Mouse (Mus musculus) CD4-positive, CD25-positive, alpha-beta regulatory T cell, adult 4 months (primary cell): ENCODE measurements around the gene Gpr153. TPM values are rescaled to one million over a fixed set of nuclear protein-coding genes. Genes with fewer than 3 reads are reported as not detected.
A peak's percentile ranks its signal among the peaks of the same experiment; 100 is the strongest.

Experiments
- ATAC-seq: one replicate; pipeline ENCODE4 v1.8.0; 2017
- polyA plus RNA-seq, 2 experiments: library from polyadenylated mRNA; unstranded; fragments of 100-300 nt; shearing (Covaris generic); gene quantifications; one replicate each; pipeline ENCODE4 v1.2.1; 2017

Gpr153 gene
- polyA plus RNA-seq, 2 experiments from 2014 or later = 0.13 TPM; not detected in 1

DNA sequence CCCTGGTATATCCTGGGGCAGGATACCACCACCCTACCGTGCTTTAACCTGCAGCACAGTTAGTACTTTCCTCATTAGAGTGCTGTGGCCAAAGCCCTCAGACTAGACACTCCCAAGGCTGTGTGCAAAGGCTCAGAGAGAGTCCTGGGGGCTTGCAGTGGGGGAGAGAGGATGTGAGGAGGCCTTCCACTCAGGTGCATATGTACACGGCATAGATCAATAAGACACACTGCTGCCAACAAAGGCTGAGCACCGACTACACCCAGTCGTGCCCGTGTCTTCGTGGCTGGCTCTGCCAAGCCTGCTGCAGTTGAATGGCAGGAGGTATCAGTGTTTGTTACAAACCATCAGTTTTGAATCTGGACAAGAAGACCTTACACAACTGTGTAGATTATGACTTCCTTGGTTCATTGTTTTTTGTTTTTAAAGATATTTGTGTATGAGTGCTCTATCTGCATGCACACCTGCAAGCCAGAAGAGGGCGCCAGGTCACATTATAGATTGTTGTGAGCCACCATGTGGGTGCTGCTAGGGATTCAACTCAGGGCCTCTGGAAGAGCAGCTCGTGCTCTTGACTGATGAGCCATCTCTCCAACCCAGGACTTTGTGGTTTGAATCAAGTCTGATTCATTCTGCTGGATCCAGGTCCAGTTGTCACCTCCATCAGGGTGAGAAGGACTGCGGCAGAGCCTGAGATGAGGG lies 9.0 kb upstream of the Gpr153 start:
- no peak for ATAC-seq

DNA sequence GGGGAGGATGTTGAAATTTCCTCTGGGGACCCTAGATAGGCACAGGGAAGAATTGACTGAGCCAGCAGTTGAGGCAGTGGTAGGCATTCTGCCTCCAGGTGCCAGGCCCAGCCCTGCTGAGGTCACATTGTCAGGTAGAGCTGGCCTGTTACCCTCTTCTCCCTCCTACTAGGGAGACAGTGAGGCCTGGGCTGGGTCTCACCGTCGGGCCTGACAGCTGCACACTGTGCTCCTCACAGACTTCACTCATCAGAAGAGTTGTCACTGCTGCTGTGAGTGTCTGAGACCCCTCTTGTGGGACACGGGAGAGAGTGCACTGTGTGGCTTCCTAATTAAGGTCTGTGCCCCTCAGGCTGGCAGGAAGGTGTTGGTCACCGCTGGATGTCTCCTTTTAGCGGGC lies 8.2 kb upstream of the Gpr153 start:
- ATAC-seq = no peak

DNA sequence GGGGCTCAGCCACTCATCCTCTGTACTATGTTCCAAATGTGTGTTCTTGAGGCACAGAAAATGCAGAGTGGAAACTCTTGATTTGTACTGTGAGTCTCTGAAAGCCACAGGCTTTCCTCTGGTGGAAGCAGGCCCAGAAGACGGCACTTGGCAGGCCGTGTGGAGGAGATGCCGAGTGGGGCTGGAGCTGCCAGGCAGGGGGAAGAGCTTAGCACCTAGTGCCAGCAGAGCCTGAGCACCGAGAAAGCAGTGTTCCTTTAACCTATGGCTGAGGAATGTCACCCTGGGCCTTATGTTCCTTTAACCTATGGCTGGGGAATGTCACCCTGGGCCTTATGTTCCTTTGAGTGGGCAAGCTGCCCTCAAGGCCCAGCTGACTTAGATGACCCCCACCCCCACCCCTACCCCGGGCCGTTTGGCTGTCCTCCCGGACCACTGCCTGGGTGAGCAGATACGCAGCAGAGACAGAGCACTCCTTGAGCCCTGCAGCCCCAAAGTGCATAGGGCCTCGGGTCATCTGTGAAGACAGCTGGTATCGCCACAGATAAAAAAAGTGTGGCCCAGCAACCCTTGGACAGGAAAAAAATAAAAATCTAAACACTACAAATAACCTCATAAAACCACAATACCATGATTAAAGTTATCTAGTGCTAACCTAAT lies 7.7 kb upstream of the Gpr153 start:
- ATAC-seq = no peak

DNA sequence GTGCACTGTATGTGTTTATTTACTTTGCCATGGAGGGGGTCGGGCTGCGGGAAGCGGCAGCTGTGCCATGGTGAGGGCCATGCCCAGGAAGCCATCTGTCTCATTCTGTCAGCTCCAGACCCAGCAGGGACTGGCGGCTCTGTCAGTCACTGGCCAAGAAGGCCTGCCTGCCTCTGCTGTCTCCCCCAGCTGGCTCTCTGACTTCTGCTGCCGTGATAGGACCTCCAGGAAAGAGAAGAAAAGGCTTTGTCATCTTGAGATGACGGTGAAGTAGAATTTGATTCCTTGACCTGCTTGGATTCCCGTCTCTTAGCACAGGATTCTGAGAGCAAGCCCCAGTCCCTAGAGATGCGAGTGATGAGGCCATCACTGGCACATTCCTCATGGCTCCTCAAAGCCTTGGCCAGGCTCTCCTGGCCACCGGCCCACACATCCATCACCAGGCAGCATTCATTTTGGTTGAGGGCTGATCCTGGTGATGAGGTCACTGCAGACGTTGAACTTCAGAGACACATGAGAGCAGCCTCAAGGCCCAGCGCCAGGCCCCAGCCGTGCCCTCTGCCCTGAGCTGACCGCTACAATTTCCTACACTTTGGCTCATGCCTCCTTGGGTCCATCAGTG lies 6.2 kb upstream of the Gpr153 start:
- no peak for ATAC-seq

DNA sequence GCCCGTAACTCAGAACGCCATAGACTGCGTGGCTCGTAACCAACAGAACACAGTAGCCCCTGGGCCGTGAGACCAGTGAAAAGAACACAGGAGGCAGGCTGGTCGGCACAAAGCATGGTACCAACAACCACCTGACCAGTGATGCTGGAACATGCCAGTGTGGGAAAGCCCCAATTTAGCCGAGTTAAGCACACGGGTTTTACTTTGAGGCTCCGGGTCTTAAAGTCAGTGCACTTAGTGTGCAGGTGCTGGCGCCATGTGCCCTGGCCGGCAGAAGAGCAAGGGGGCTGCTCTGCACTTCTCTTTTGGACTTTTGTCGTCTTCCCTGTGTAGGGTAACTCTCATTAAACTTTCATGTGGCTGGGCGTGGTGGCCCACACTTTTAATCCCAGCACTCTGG lies 4.1 kb upstream of the Gpr153 start:
- ATAC-seq = no peak

DNA sequence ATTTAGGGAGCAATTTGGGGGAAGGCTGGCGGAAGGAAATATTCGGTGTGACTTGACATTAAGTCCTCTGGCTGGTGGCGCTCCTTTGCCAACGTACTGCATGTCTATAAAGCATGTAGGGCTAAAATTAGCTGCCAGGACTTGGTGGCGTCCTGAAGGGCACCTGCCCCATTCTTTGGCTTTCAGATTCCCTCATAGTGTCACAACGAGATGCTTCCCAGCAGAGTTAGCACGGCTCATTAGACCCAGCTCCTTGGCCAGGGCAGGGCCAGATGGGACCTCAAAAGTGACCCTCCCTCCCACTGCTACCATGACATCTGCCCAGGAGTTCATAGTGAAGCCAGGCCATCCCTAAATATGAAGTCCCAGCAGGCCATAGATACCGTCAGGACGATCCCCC lies 3.4 kb upstream of the Gpr153 start:
- ATAC-seq = no peak

DNA sequence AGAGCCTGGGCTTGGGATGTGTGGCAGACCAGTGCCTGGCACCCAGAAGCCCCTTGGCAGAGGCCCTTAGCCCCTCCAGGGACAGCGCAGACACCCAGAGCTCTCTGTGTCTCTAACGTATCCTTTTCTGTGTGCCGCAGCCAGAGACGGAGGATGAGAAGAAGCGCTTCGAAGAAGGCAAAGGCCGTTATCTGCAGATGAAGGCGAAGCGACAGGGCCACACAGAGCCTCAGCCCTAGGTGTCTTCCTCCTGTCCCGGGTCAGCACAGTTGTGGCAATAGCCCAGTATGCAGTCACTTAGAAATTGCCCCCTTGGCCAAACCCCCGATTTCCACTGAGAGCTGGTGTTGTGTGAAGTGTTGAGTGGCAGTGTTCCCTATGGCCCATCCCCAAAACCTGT lies 2.7 kb upstream of the Gpr153 start:
- ATAC-seq = no peak

DNA sequence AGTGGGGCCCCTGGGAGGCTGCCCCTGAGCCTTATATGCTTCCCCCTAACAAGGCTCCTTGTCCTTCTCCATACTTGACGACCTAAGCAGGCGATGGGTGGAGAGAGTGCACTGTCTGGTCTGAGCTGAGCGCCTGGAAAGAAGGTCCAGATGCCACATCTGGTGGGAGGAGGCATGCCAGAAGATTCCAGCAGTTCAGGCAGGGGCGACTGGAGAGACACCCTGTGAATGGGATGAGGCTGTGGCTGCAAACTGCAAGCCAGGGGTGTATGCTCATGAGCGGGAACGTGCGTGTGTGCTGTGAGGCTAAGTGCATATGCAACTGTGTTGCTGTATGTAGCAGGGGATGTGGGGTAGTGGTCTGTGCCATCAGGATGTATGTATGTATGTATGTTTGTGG lies 2.0 kb upstream of the Gpr153 start:
- ATAC-seq = no peak

DNA sequence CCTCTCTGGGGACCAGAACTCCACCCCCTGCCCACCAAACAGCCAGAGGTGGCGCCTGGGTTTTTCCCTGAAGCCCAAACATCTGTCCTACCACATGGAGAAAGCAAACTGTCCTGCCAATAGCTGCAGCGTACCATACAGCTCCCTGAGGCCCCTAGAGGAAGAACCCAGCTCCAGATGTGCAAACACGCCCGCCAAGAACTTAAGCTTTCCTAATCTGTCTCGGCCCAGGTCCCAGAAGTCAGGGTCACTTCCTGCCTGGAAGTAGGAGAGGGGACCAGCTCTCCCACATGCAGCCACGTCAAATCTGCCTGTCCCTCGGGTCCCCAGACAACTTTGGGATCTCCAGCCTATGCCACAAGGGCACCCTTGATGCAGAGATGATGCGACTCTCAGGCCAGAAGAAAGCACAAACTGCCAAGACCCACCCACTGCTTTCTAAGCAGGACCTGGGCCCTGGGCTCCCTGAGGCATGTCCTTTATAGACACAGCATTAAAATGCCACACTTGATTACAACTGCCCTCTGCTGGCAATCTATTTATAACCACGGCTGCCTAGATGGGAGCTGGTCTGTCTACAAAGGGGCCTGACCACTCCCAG lies 1.5 kb upstream of the Gpr153 start:
- ATAC-seq = no peak

DNA sequence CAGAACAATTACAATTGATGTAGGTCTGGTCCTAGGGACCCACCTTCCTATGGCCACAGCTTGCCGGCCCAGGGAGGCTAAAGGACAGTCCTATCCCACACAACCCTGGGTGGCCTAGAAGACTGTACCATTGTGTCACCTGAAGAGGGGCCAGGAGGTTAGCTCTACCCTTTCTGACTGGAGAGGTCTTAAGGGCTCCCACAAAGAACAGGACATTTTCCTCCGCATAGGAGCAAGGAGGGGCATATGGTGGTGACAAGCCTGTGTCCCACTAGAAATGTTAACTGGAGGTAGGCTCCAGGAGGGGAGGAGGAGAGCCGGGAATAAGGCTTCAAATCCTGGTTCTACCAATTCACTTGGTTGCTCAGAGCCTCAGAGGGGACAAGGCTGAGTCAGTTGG lies 841 bp upstream of the Gpr153 start:
- ATAC-seq = no peak

DNA sequence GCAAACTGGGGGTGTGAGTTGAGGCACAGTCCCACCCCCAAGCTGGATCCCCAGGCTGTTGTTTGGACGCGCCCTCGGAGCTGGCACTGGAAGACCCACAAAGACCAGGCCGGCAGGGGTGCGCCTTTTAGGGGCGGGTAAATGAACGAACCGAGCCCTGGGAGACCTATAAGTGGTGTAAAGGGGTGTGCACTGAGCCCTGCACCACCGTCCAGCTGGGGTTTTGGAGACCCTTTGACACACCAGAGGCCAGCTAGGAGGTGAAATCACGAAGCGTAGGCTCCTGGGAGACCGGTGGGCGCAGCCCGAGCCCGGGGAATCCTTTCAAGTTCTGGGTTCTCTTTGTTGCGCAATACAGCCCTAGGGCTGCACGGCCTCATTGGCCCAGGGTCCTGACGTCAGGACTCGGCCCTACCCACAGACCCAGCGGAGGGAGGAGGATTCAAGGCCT lies 674 bp downstream of the Gpr153 start:
- ATAC-seq = no peak

DNA sequence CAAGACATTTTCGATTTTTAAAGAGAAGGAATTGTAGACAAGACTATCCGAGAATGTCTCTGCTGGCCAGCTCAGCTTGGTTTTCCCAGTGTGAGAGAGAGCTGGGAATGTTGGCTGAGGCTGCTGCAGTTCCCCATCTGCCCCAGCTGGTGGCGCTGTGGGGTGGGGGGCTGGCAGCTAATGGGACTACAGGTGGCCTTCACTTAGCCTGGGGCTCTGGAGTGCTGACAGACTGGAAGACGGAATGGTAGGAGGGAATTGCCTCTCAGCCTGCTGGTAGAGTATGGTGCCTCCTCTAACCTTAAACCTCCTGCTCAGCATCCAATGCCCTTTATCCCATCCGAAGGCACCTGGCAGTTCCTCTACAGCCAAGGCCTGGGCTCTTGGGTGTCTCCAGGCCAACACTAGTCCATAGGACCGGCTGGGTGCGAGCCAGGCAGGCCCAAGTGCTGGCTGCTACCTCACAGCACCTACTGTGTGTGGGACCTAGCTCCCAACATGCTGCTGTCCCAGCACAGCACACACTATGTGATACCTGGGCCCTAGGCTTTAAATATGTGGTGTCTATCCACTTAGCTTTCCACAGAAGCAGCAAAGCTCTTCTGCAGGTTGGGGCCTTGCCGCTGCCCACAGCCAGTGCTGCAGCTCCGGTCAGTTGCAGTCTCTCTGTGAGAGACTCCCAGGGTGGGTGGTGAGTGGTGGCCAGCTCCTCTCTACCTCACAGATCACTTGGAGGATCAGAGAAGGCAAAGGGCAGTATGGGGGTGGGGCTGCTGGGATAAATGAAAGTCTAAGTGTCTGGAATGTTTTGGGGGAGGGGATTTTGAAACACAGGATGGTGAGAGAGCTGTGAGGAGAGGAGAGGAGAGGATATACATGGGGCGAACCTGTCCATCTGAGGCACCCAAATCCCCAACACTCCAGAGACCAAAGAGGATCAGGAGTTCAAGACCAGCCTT lies 2.6 kb downstream of the Gpr153 start:
- ATAC-seq = no peak

DNA sequence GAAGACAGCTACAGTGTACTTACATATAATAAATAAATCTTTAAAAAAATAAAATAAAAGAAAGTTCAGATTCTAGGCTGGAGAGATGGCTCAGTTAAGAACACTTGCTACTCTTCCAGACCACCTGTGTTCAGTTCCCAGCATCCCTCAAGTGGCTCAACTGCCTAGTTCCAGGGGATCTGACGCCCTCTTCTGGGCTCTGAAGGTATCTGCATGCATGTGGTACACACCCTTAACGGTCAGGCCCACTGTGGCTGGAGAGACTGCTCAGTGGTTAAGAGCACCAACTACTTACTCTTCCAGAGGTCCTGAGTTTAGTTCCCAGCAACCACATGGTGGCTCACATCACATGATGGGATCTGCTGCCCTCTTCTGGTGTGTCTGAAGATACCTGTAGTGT lies 3.9 kb downstream of the Gpr153 start:
- no peak for ATAC-seq

DNA sequence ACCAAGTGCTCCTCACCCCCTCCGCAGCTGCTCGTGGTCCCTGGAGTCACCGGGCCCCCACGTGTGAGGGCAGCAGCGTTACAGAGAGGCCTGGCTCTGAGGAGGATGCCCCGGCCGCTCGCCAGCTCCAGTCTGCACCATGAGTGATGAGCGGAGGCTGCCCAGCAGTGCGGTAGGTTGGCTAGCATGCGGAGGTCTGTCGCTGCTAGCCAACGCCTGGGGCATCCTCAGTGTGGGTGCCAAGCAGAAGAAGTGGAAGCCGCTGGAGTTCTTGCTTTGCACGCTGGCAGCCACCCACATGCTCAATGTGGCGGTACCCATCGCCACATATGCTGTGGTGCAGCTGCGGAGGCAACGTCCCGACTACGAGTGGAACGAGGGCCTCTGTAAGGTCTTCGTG lies 5.0 kb downstream of the Gpr153 start:
- ATAC-seq = no peak

DNA sequence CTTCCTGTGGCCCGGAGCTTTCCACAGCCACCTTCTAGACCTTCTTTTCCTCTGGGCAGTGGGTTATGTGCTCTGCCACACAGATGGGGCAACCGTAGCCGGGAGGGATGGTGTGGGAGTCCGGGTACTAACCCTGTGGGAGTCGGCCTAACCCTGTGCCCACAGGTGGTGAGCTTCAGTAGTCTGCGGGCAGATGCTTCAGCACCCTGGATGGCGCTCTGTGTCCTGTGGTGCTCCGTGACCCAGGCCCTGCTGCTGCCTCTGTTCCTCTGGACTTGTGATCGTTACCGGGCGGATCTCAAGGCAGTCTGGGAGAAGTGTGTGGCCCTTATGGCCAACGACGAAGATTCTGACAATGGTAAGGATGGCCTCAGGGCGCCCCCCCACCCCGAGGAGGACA lies 7.6 kb downstream of the Gpr153 start:
- ATAC-seq = no peak

DNA sequence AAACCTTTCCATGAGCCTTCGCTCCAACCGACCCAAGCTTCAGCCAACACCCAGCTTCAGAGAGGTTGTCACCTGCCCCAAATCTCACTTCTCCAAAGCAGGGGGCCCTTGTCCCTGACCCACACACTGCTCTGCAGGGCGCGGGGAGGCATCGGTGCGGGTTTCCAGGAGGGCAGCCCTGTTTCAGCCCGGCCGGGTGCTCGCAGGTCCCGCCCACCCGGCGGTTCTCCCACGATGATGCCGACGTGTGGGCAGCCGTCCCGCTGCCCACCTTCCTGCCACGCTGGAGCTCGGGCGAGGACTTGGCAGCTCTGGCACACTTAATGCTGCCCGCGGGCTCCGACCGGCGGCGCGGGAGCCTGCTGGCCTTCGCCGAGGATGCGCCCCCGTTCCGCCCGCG lies 8.7 kb downstream of the Gpr153 start:
- no peak for ATAC-seq

DNA sequence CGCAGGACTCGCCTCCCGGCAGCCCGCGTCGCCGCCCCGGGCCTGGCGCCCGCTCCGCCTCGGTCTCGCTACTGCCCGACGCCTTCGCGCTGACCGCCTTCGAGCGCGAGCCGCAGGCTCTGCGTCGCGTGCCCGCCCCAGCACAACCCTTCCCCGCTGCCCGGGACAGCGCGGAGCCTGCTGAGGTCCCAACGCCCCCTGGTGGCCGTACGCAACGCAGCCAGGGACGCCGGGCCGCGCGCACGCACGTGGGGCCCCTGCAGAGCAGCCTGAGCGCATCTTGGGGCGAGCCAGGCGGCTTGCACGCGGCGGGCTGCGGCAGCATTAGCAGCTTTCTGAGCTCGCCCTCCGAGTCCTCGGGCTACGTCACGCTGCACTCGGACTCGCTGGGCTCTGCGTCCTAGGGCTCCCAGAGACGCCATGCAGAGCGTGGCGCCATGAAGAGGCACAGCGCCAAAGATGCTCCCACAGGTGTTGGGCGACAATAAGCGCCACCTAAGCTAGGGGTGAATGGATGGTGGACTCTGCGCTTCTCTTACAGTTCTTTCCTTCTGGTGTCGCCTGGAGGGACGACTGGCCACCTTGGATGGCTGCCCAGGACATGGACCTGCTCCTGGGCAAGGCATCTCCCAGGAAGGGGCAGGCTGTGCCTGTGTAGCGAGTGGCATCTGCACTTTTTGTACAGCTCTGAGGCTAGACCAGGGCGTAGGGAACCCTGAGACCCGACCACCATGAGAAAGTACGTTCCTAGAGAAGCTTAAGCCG lies 9.3 kb downstream of the Gpr153 start:
- ATAC-seq = peak; percentile 95

DNA sequence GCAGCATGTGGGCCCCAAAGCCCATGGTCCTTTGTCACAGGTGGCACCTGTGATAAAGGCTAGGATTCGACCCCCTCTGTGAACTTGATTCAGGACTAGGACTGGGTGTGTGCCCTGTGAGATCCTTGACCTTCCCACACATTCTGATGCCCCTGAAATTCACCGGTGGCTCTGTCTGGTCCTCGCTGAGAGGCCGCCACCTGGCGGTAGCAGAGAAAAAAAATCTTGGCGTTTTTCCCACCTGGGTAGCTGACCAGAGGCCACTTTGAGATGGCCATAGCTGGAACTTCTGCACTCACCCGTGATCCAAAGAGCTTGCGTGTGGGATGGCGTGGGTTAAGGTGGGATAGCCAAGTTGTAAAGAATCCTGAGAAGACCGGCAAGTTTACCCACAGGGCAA lies 11.5 kb downstream of the Gpr153 start:
- ATAC-seq = no peak

DNA sequence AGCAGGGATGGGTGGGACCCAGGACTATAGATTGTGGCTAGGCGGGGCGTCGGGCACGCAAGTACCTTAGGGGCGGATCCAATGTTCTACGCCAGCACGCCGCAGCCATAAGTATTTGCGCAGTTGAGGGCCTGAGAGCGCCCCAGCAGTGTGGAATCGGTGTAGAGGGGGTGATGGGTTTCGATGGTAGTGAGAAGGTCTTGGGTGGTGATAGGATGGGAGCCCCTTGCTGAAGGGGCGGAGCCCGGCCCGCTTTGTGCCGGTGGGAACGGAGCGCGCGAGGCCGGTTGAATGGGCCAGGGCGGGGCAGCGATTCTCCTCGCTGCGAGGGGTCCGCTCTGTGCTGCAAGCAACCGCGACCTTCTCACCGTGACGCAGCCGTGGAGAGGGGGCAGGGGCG lies 12.2 kb downstream of the Gpr153 start:
- no peak for ATAC-seq

DNA sequence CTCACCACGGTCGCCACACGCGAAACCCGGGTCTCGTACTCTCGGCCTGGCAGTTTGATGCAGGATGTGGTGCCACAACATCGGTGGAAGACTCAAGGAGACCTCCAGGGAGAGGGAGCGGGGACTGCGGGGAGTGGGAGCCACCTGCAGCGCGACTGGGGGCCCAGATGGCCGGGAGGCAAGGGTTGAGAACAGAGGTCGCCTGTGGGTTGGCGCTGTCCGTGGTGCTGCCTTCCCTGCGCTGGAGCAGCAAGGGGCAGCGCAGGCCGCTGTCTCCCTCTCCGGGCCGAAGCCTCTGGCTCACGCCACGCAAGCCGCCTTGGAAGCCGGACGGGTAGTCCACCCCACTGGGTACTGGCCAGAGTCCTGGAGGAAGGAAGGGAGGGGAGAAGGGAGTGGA lies 12.9 kb downstream of the Gpr153 start:
- ATAC-seq = no peak

DNA sequence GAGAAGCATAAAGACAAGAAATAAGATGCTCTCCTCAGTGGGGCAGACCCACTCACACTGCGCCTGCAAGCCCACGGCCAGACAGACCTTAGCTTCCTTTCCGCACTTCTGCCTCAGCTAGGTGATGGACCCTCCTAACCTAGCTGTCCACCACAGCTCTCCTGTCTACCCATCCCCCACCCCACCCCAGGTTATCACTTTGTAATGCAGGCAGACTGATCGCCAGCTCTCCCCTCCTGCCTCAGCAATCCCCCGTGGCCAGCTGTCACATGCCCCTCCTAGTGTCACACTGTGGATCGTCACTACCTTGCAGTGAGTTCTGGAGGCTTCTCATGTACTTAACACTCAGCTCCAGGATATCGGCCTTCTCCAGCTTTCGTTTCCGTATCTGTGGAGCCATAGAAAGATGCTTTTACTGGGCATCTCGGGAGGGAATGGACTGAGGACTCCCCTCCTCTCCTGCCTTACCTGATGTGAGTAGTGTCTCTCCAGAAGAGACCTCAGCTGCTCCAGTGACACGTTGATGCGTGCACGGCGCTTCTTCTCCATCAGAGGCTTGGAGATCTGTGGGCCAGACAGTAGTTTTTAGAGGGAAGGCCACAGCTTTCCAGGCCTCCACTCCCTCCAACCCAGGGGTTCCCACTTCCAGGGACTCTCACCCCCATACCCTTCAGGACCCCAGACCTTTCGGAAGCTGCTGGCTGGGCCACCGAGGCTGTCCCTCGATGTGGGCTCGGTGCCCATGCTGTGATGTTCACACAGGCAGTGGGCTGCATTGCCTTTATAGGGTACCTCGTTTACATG lies 13.5 kb downstream of the Gpr153 start:
- no peak for ATAC-seq
